Mouse (Mus musculus): ENCODE measurements around the gene Isy1. TPM values are rescaled to one million over a fixed set of nuclear protein-coding genes. Genes with fewer than 3 reads are reported as not detected.

Gene Isy1
- polyA plus RNA-seq, 1 experiment from 2014 or later, result 21.4 TPM

DNA sequence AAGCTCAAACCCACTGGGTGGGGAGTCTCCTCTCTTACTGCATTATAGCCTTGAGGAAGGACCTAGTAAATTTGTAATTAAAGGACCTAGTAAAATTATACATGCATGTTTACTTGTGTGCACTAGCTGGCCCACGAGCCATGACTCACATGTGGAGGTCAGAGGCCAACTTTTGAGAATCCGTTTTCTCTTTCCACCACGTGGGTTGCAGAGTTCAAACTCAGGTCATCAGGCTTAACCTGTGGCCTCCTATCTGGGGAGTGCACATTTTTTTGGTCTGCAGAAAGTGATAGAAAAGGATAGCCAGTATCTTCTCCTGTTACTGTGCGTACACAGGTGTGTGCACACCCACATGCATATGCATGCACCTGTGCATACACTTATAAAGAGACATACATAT is 40.4 kb upstream of the Isy1 start:
- no peaks in the 10 kb centered on the region for H3K27me3 ChIP-seq (replicated peaks; ENCODE audit: insufficient read depth, low read length)
- no peak overlapping the region for H3K27ac ChIP-seq (ENCODE audit: low read length)
- H3K4me2 ChIP-seq (replicated peaks; ENCODE audit: low read depth, low read length), result no peak overlapping the region
- ATAC-seq (no peak), DNase-seq (ENCODE audit: low spot score) (no peak)
- H3K9me3 ChIP-seq (ENCODE audit: low read length), result no peaks in the 10 kb centered on the region
- no peaks in the 10 kb centered on the region for H3K4me1 ChIP-seq (ENCODE audit: insufficient read depth, low read depth, low read length)
- no peaks in the 10 kb centered on the region for H3K36me3 ChIP-seq (ENCODE audit: insufficient read depth, low read length)
- 27% methylated on average over 4 of the region's 4 CpGs for WGBS
- H3K4me3 ChIP-seq (ENCODE audit: low read depth, low read length), result no peak overlapping the region
- no peak overlapping the region for H3K9ac ChIP-seq (replicated peaks; ENCODE audit: low read depth)
- TF ChIP-seq EP300 (IDR thresholded peaks at IDR 0.05) (no peak), CTCF (IDR thresholded peaks at IDR 0.05) (no peak)

DNA sequence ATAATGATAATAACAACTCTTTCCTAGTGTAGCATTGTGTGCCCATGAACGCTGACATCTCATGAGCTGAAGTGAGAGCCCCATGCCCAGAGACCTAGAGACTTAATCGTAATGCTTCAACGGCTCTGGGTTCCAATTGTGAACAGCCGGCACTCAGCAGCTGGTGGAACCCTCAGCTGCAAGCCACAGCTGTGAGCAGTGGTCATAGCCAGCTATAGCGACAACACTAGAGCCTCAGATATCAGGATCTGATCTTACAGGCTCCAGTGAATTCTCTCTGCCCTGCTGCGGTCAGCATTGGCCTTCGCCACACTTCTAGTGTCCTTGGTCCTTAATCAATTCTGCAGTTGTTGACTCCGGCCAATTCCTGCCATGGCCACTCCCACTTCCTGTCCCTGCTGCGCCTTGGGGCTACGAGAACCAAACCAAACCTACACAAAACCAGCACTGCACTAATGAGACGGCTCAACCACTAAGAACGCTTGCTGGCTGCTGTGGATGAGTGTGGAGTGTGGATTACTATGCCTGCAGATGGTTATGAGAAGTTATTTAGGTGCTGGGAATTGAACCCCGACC is 37.6 kb upstream of the Isy1 start:
- no peaks in the 10 kb centered on the region for H3K4me1 ChIP-seq (ENCODE audit: insufficient read depth, low read depth, low read length)
- no peaks in the 10 kb centered on the region for H3K9me3 ChIP-seq (ENCODE audit: low read length)
- no peak overlapping the region for H3K4me2 ChIP-seq (replicated peaks; ENCODE audit: low read depth, low read length)
- no peaks in the 10 kb centered on the region for H3K36me3 ChIP-seq (ENCODE audit: insufficient read depth, low read length)
- peak; percentile 32 for DNase-seq (ENCODE audit: low spot score)
- ATAC-seq, result peak; percentile 38; the same call in 1 of the 2 replicates
- H3K27me3 ChIP-seq (replicated peaks; ENCODE audit: insufficient read depth, low read length), result no peaks in the 10 kb centered on the region
- WGBS, result 62% methylated on average over 13 of the region's 13 CpGs
- no peak for TF ChIP-seq CTCF (IDR thresholded peaks at IDR 0.05)
- no peak for TF ChIP-seq EP300 (IDR thresholded peaks at IDR 0.05)
- no peak overlapping the region for H3K9ac ChIP-seq (replicated peaks; ENCODE audit: low read depth)
- H3K4me3 ChIP-seq (ENCODE audit: low read depth, low read length), result no peak overlapping the region
- no peak overlapping the region for H3K27ac ChIP-seq (ENCODE audit: low read length)

DNA sequence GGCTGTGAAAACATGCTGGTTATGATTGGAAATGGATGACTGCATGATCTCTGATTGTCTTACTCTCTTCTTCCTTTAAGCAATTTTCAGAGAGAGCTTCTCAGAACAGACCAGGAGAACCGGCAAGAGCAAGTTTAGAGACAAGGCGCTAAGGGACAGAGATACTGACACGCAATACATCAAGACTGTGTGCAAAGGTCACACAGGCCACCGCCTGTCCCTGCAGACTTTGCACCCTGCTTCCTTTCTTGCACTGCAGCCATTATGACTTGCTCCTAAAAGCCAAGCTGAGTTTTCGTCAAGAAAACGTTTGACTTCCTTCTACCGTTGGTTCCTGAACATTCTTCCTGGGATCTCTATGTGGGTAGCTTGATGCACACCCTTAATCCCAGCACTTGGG is 37.0 kb upstream of the Isy1 start:
- no peak overlapping the region for H3K4me3 ChIP-seq (ENCODE audit: low read depth, low read length)
- TF ChIP-seq CTCF (IDR thresholded peaks at IDR 0.05) (no peak), EP300 (IDR thresholded peaks at IDR 0.05) (no peak)
- H3K36me3 ChIP-seq (ENCODE audit: insufficient read depth, low read length), result no peaks in the 10 kb centered on the region
- 72% methylated on average over 7 of the region's 7 CpGs for WGBS
- H3K9ac ChIP-seq (replicated peaks; ENCODE audit: low read depth), result no peak overlapping the region
- no peak for DNase-seq (ENCODE audit: low spot score)
- H3K27me3 ChIP-seq (replicated peaks; ENCODE audit: insufficient read depth, low read length), result no peaks in the 10 kb centered on the region
- no peak overlapping the region for H3K4me2 ChIP-seq (replicated peaks; ENCODE audit: low read depth, low read length)
- no peaks in the 10 kb centered on the region for H3K9me3 ChIP-seq (ENCODE audit: low read length)
- ATAC-seq, result no peak
- H3K4me1 ChIP-seq (ENCODE audit: insufficient read depth, low read depth, low read length), result no peaks in the 10 kb centered on the region
- H3K27ac ChIP-seq (ENCODE audit: low read length), result no peak overlapping the region

DNA sequence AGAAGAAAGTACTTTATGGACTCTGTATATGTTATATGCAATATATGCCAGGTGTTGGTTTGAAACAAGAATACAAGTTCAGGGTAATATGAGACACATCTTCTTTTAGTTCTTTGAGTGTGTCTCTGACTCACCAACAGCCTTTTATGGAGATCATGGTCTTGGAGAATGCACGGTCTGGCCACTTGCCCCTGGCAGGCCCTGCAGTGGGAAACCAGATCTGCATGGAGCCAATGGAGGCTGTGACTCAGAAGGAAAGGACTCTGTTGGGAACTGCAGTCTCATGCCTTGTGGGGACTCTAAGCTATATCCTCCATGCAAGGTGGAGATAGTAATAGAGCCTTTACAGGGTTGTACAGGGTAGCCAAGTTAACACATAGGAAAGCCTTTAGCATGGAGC is 36.5 kb upstream of the Isy1 start:
- no peak for DNase-seq (ENCODE audit: low spot score)
- WGBS, result 67% methylated on average over 1 of the region's 1 CpGs
- no peak for ATAC-seq

DNA sequence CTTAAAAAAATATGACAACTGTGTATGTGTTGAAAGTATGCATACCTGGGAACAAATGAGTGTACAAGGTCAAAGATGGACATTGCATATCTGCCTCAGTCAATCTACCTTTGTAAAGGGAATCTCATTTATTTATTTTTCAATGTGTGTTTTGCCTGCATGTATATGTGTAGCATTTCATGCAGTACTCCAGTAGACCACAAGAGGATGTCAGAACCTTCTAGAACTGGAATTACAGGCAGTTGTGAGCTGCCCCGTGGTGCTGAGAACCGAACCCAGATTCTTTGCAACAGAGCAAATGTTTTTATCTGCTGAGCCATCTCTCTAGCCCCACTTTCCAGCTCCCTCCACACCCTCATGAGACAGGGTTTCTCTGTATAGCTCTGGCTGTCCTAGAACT is 35.4 kb upstream of the Isy1 start:
- no peaks in the 10 kb centered on the region for H3K9me3 ChIP-seq (ENCODE audit: low read length)
- H3K4me1 ChIP-seq (ENCODE audit: insufficient read depth, low read depth, low read length), result no peaks in the 10 kb centered on the region
- H3K4me3 ChIP-seq (ENCODE audit: low read depth, low read length), result no peak overlapping the region
- no peak overlapping the region for H3K4me2 ChIP-seq (replicated peaks; ENCODE audit: low read depth, low read length)
- DNase-seq (ENCODE audit: low spot score), result no peak
- no peaks in the 10 kb centered on the region for H3K36me3 ChIP-seq (ENCODE audit: insufficient read depth, low read length)
- no peak overlapping the region for H3K9ac ChIP-seq (replicated peaks; ENCODE audit: low read depth)
- TF ChIP-seq EP300 (IDR thresholded peaks at IDR 0.05), result no peak
- TF ChIP-seq CTCF (IDR thresholded peaks at IDR 0.05), result no peak
- no peak overlapping the region for H3K27ac ChIP-seq (ENCODE audit: low read length)
- ATAC-seq, result no peak
- WGBS, result 80% methylated on average over 2 of the region's 2 CpGs
- no peaks in the 10 kb centered on the region for H3K27me3 ChIP-seq (replicated peaks; ENCODE audit: insufficient read depth, low read length)

More for the DNA sequence above, 36.5 kb upstream of the Isy1 start:
- Histone ChIP-seq H3K4me1 (ENCODE audit: insufficient read depth, low read depth, low read length) (no peaks in the 10 kb centered on the region), H3K27ac (ENCODE audit: low read length) (no peak overlapping the region), H3K27me3 (replicated peaks; ENCODE audit: insufficient read depth, low read length) (no peaks in the 10 kb centered on the region), H3K4me3 (ENCODE audit: low read depth, low read length) (no peak overlapping the region), H3K4me2 (replicated peaks; ENCODE audit: low read depth, low read length) (no peak overlapping the region), H3K36me3 (ENCODE audit: insufficient read depth, low read length) (no peaks in the 10 kb centered on the region), H3K9me3 (ENCODE audit: low read length) (no peaks in the 10 kb centered on the region), H3K9ac (replicated peaks; ENCODE audit: low read depth) (no peak overlapping the region)
- no peak for TF ChIP-seq CTCF (IDR thresholded peaks at IDR 0.05)
- no peak for TF ChIP-seq EP300 (IDR thresholded peaks at IDR 0.05)

DNA sequence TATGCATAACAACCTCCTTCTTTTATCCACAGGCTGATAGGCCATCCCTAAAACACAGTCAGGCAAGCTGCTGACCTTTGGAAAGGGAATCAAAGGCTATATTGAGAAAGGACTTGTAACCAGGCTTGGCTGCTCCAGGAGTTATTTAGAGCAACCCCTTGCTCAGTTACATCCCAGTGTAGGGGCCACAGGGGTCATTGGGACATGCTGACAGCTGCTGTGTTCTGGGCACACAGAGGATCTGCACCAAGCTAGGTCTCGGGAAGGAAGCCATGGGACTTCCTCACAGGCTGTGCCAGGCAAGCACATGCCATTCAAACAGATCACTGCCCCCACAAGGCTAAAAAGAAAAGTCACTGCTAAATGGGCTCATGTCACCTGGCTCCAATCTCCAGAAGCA is 34.5 kb upstream of the Isy1 start:
- no peak for ATAC-seq
- Histone ChIP-seq H3K4me3 (ENCODE audit: low read depth, low read length) (no peak overlapping the region), H3K27ac (ENCODE audit: low read length) (no peak overlapping the region), H3K36me3 (ENCODE audit: insufficient read depth, low read length) (no peaks in the 10 kb centered on the region), H3K4me2 (replicated peaks; ENCODE audit: low read depth, low read length) (no peak overlapping the region), H3K9ac (replicated peaks; ENCODE audit: low read depth) (no peak overlapping the region), H3K9me3 (ENCODE audit: low read length) (no peaks in the 10 kb centered on the region), H3K4me1 (ENCODE audit: insufficient read depth, low read depth, low read length) (no peaks in the 10 kb centered on the region), H3K27me3 (replicated peaks; ENCODE audit: insufficient read depth, low read length) (no peaks in the 10 kb centered on the region)
- no peak for TF ChIP-seq EP300 (IDR thresholded peaks at IDR 0.05)
- TF ChIP-seq CTCF (IDR thresholded peaks at IDR 0.05), result no peak
- DNase-seq (ENCODE audit: low spot score), result no peak
- 35% methylated on average over 1 of the region's 1 CpGs for WGBS

DNA sequence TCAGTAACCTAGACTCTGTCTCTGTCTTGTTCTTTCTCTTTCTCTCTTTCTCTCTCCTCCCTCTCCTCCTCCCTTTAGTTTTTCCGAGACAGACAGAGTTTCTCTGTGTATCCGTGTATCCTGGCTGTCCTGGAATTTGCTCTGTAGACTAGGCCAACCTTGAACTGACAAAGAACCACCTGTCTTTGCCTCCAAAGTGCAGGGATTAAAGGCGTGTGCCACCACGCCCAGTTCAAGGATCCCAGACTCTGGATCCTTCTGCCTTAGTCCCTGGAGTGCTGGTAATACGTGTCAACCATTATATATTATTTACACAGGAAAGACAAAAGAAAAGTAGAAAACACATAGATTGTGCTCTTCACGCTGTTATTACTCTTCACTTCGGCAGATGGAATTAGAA is 32.6 kb upstream of the Isy1 start:
- no peak for DNase-seq (ENCODE audit: low spot score)

More for the DNA sequence above, 32.6 kb upstream of the Isy1 start:
- TF ChIP-seq EP300 (IDR thresholded peaks at IDR 0.05) (no peak), CTCF (IDR thresholded peaks at IDR 0.05) (no peak)
- WGBS, result 82% methylated on average over 7 of the region's 7 CpGs
- Histone ChIP-seq H3K36me3 (ENCODE audit: insufficient read depth, low read length) (no peaks in the 10 kb centered on the region), H3K9me3 (ENCODE audit: low read length) (no peaks in the 10 kb centered on the region), H3K27ac (ENCODE audit: low read length) (no peak overlapping the region), H3K4me3 (ENCODE audit: low read depth, low read length) (no peak overlapping the region), H3K27me3 (replicated peaks; ENCODE audit: insufficient read depth, low read length) (no peaks in the 10 kb centered on the region), H3K4me1 (ENCODE audit: insufficient read depth, low read depth, low read length) (no peaks in the 10 kb centered on the region), H3K4me2 (replicated peaks; ENCODE audit: low read depth, low read length) (no peak overlapping the region), H3K9ac (replicated peaks; ENCODE audit: low read depth) (no peak overlapping the region)
- ATAC-seq, result no peak
